Mouse (Mus musculus): ENCODE results near the gene Amz2. TPM values are rescaled to one million over a fixed set of nuclear protein-coding genes. Genes with fewer than 3 reads are reported as not detected.

The Amz2 gene
- polyA plus RNA-seq, 1 experiment: 63.8 TPM

GRCm38 (mm10) chr11:109391200-109391599 is 34.5 kb upstream of the Amz2 start:
- TF ChIP-seq CTCF (IDR thresholded peaks at IDR 0.05; ENCODE audit: borderline replicate concordance, insufficient read depth, low read depth, low read length): no peak
- no peak for TF ChIP-seq POLR2A (IDR thresholded peaks at IDR 0.05; ENCODE audit: borderline replicate concordance, insufficient read depth, low read length)
- Histone ChIP-seq H3K27me3 (ENCODE audit: control insufficient read depth, insufficient read depth, low read length) (no peaks in the 10 kb centered on the region), H3K4me1 (ENCODE audit: control insufficient read depth, insufficient read depth, low read length) (peaks cover 12% of the 10 kb centered on the region), H3K27ac (ENCODE audit: insufficient read depth, low read length) (no peak overlapping the region), H3K4me3 (replicated peaks; ENCODE audit: insufficient read depth, low read depth, low read length) (no peak overlapping the region)
- WGBS: 29% methylated on average over 7 of the region's 7 CpGs
- DNase-seq: no peak

GRCm38 (mm10) chr11:109391760-109392159 is 34.0 kb upstream of the Amz2 start:
- H3K27me3 ChIP-seq (ENCODE audit: control insufficient read depth, insufficient read depth, low read length): no peaks in the 10 kb centered on the region
- no peak overlapping the region for H3K27ac ChIP-seq (ENCODE audit: insufficient read depth, low read length)
- no peak for TF ChIP-seq CTCF (IDR thresholded peaks at IDR 0.05; ENCODE audit: borderline replicate concordance, insufficient read depth, low read depth, low read length)
- TF ChIP-seq POLR2A (IDR thresholded peaks at IDR 0.05; ENCODE audit: borderline replicate concordance, insufficient read depth, low read length): no peak
- 74% methylated on average over 7 of the region's 7 CpGs for WGBS
- peaks cover 12% of the 10 kb centered on the region for H3K4me1 ChIP-seq (ENCODE audit: control insufficient read depth, insufficient read depth, low read length)
- no peak overlapping the region for H3K4me3 ChIP-seq (replicated peaks; ENCODE audit: insufficient read depth, low read depth, low read length)
- DNase-seq: no peak

DNA sequence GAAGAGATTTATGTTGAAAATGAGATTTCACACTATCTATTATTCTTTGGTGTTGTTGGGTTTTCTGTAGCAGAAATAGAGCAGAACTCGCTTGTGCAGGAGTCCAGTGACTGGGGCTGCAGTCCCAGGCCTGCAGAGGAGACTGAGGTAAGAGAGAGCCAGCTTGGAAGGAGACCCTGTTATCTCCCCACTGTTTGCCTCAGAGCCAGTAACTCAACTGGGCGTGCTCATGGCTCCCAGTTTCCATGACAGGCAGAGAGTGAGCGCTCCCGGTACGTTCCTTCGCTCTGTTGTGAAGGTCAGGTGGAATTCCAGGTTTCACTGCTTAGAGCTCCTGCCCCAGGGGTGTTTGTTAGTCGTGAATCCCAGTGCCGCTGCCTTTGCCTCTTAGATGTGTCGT is 33.1 kb upstream of the Amz2 start:
- Histone ChIP-seq H3K4me3 (replicated peaks; ENCODE audit: insufficient read depth, low read depth, low read length) (no peak overlapping the region), H3K4me1 (ENCODE audit: control insufficient read depth, insufficient read depth, low read length) (peaks cover 12% of the 10 kb centered on the region), H3K27ac (ENCODE audit: insufficient read depth, low read length) (no peak overlapping the region), H3K27me3 (ENCODE audit: control insufficient read depth, insufficient read depth, low read length) (no peaks in the 10 kb centered on the region)
- DNase-seq: no peak
- TF ChIP-seq CTCF (IDR thresholded peaks at IDR 0.05; ENCODE audit: borderline replicate concordance, insufficient read depth, low read depth, low read length): no peak
- TF ChIP-seq POLR2A (IDR thresholded peaks at IDR 0.05; ENCODE audit: borderline replicate concordance, insufficient read depth, low read length): no peak
- 89% methylated on average over 9 of the region's 9 CpGs for WGBS

GRCm38 (mm10) chr11:109394758-109395157 is 31.0 kb upstream of the Amz2 start:
- 79% methylated on average over 9 of the region's 9 CpGs for WGBS
- peaks cover 12% of the 10 kb centered on the region for H3K4me1 ChIP-seq (ENCODE audit: control insufficient read depth, insufficient read depth, low read length)
- H3K27ac ChIP-seq (ENCODE audit: insufficient read depth, low read length): no peak overlapping the region; the same call in 1 of the 2 replicates
- no peak overlapping the region for H3K4me3 ChIP-seq (replicated peaks; ENCODE audit: insufficient read depth, low read depth, low read length)
- DNase-seq: no peak
- no peak for TF ChIP-seq POLR2A (IDR thresholded peaks at IDR 0.05; ENCODE audit: borderline replicate concordance, insufficient read depth, low read length)
- TF ChIP-seq CTCF (IDR thresholded peaks at IDR 0.05; ENCODE audit: borderline replicate concordance, insufficient read depth, low read depth, low read length): no peak
- H3K27me3 ChIP-seq (ENCODE audit: control insufficient read depth, insufficient read depth, low read length): no peaks in the 10 kb centered on the region

GRCm38 (mm10) chr11:109395291-109395690 is 30.5 kb upstream of the Amz2 start:
- no peaks in the 10 kb centered on the region for H3K27me3 ChIP-seq (ENCODE audit: control insufficient read depth, insufficient read depth, low read length)
- no peak overlapping the region for H3K27ac ChIP-seq (ENCODE audit: insufficient read depth, low read length)
- DNase-seq: no peak
- 90% methylated on average over 9 of the region's 9 CpGs for WGBS
- TF ChIP-seq CTCF (IDR thresholded peaks at IDR 0.05; ENCODE audit: borderline replicate concordance, insufficient read depth, low read depth, low read length): no peak
- no peak for TF ChIP-seq POLR2A (IDR thresholded peaks at IDR 0.05; ENCODE audit: borderline replicate concordance, insufficient read depth, low read length)
- no peak overlapping the region for H3K4me3 ChIP-seq (replicated peaks; ENCODE audit: insufficient read depth, low read depth, low read length)
- peaks cover 12% of the 10 kb centered on the region for H3K4me1 ChIP-seq (ENCODE audit: control insufficient read depth, insufficient read depth, low read length)

GRCm38 (mm10) chr11:109406431-109406830 is 19.3 kb upstream of the Amz2 start:
- no peak for DNase-seq
- Histone ChIP-seq H3K4me3 (replicated peaks; ENCODE audit: insufficient read depth, low read depth, low read length) (no peak overlapping the region), H3K27me3 (ENCODE audit: control insufficient read depth, insufficient read depth, low read length) (no peaks in the 10 kb centered on the region), H3K4me1 (ENCODE audit: control insufficient read depth, insufficient read depth, low read length) (no peaks in the 10 kb centered on the region), H3K27ac (ENCODE audit: insufficient read depth, low read length) (no peak overlapping the region)
- no peak for TF ChIP-seq POLR2A (IDR thresholded peaks at IDR 0.05; ENCODE audit: borderline replicate concordance, insufficient read depth, low read length)
- no peak for TF ChIP-seq CTCF (IDR thresholded peaks at IDR 0.05; ENCODE audit: borderline replicate concordance, insufficient read depth, low read depth, low read length)
- WGBS: 88% methylated on average over 5 of the region's 5 CpGs

- H3K27me3 ChIP-seq (ENCODE audit: control insufficient read depth, insufficient read depth, low read length): no peaks in the 10 kb centered on the region
- DNase-seq: no peak
- 92% methylated on average over 15 of the region's 15 CpGs for WGBS
- TF ChIP-seq POLR2A (IDR thresholded peaks at IDR 0.05; ENCODE audit: borderline replicate concordance, insufficient read depth, low read length) (no peak), CTCF (IDR thresholded peaks at IDR 0.05; ENCODE audit: borderline replicate concordance, insufficient read depth, low read depth, low read length) (no peak)
- no peaks in the 10 kb centered on the region for H3K4me1 ChIP-seq (ENCODE audit: control insufficient read depth, insufficient read depth, low read length)
- H3K27ac ChIP-seq (ENCODE audit: insufficient read depth, low read length): no peak overlapping the region
- H3K4me3 ChIP-seq (replicated peaks; ENCODE audit: insufficient read depth, low read depth, low read length): no peak overlapping the region
These were observed 15.4 kb upstream of the Amz2 start for GRCm38 (mm10) chr11:109410197-109410980.

GRCm38 (mm10) chr11:109413617-109414016 is 12.1 kb upstream of the Amz2 start, which contains the start of gene 9930022D16Rik:
Gene 9930022D16Rik (plus strand): TSS chr11:109413917.
- no peaks in the 10 kb centered on the region for H3K27me3 ChIP-seq (ENCODE audit: control insufficient read depth, insufficient read depth, low read length)
- 94% methylated on average over 6 of the region's 6 CpGs for WGBS
- H3K4me3 ChIP-seq (replicated peaks; ENCODE audit: insufficient read depth, low read depth, low read length): no peak within 1 kb of the TSS
- no peak for TF ChIP-seq POLR2A (IDR thresholded peaks at IDR 0.05; ENCODE audit: borderline replicate concordance, insufficient read depth, low read length)
- TF ChIP-seq CTCF (IDR thresholded peaks at IDR 0.05; ENCODE audit: borderline replicate concordance, insufficient read depth, low read depth, low read length): no peak
- DNase-seq: no peak
- no peak within 1 kb of the TSS for H3K27ac ChIP-seq (ENCODE audit: insufficient read depth, low read length)
- H3K4me1 ChIP-seq (ENCODE audit: control insufficient read depth, insufficient read depth, low read length): no peaks in the 10 kb centered on the region
